Mouse (Mus musculus) lung, embryonic 16.5 days (tissue): ENCODE measurements around the gene Abca4. TPM values are rescaled to one million over a fixed set of nuclear protein-coding genes. Genes with fewer than 3 reads are reported as not detected.

ENCODE experiments used
- ATAC-seq: fragments of 200-750 bp; cut with Nextera tagmentation; 2 replicates; pipeline ENCODE4 v1.8.0; 2017; ENCODE audit warnings: low read depth, mild to moderate bottlenecking, moderate library complexity
- H3K27ac ChIP-seq: fragments of 300-500 bp; sonication (generic); 2 replicates; pipeline ENCODE4 v1.5.1; 2014; ENCODE audit warnings: mild to moderate bottlenecking, control low read depth, low read length
- H3K27me3 ChIP-seq: fragments of 300-500 bp; sonication (generic); 2 replicates; pipeline ENCODE4 v1.6.1; 2014; ENCODE audit warnings: low read depth, low read length, mixed read lengths; ENCODE audit not compliant: control insufficient read depth, insufficient read depth
- H3K36me3 ChIP-seq: fragments of 300-500 bp; sonication (generic); 2 replicates; pipeline ENCODE4 v1.6.1; 2014; ENCODE audit warnings: low read length; ENCODE audit not compliant: control insufficient read depth, insufficient read depth
- H3K4me1 ChIP-seq: fragments of 300-500 bp; sonication (generic); replicated peaks from 2 replicates; pipeline ENCODE4 v1.6.1; 2014; ENCODE audit warnings: low read length, mixed read lengths; ENCODE audit not compliant: control insufficient read depth, insufficient read depth
- H3K4me2 ChIP-seq: fragments of 300-500 bp; sonication (generic); 2 replicates; pipeline ENCODE4 v1.6.1; 2014; ENCODE audit warnings: low read depth, low read length, control low read depth
- H3K4me3 ChIP-seq: fragments of 300-500 bp; sonication (generic); 2 replicates; pipeline ENCODE4 v1.5.1; 2014; ENCODE audit warnings: mild to moderate bottlenecking, low read length, control low read depth
- H3K9ac ChIP-seq: fragments of 300-500 bp; sonication (generic); 2 replicates; pipeline ENCODE4 v1.6.1; 2014; ENCODE audit warnings: low read length, control low read depth
- H3K9me3 ChIP-seq: fragments of 300-500 bp; sonication (generic); 2 replicates; pipeline ENCODE4 v1.6.1; 2016; ENCODE audit warnings: low read length; ENCODE audit not compliant: control insufficient read depth
- WGBS: fragments of 180-500 bp; shearing (Covaris S2); extraction: QIAGEN DNeasy Blood & Tissue Kit; methylation state at CpG from one replicate; pipeline ENCODE4 v1.1.7; 2014; 5-methylcytosine and 5-hydroxymethylcytosine counted together
- polyA plus RNA-seq: library from polyadenylated mRNA; unstranded; fragments of >200 nt; fragmentation: Nextera tagmentation; extraction: Ambion mirVana; gene quantifications from 2 replicates; pipeline ENCODE4 v1.2.1, GENCODE M21; 2015

Abca4 gene
- polyA plus RNA-seq, 1 experiment from 2014 or later, result 0.90 TPM

- peak; percentile 78; the same call in 1 of the 2 replicates for ATAC-seq
- Histone ChIP-seq H3K4me1 (no peaks in the 10 kb centered on the region; the same call in 1 of the 2 replicates), H3K27me3 (no peaks in the 10 kb centered on the region), H3K36me3 (no peaks in the 10 kb centered on the region), H3K9me3 (no peaks in the 10 kb centered on the region), H3K9ac (no peak overlapping the region), H3K4me2 (no peak overlapping the region), H3K4me3 (no peak overlapping the region), H3K27ac (no peak overlapping the region)
- 40% methylated on average over 10 of the region's 10 CpGs for WGBS
Measured at GRCm38 (mm10) chr3:122169616-122170178, 125.5 kb downstream of the Abca4 start.

- Histone ChIP-seq H3K36me3 (no peaks in the 10 kb centered on the region), H3K4me1 (no peaks in the 10 kb centered on the region; the same call in 1 of the 2 replicates), H3K27me3 (no peaks in the 10 kb centered on the region), H3K4me3 (no peak overlapping the region), H3K9me3 (no peaks in the 10 kb centered on the region), H3K27ac (no peak overlapping the region), H3K4me2 (no peak overlapping the region), H3K9ac (no peak overlapping the region)
- 80% methylated on average over 10 of the region's 10 CpGs for WGBS
- no peak for ATAC-seq
Measured at GRCm38 (mm10) chr3:122170621-122171309, 126.5 kb downstream of the Abca4 start.

GRCm38 (mm10) chr3:122173526-122174150 is 129.4 kb downstream of the Abca4 start:
- Histone ChIP-seq H3K27me3 (no peaks in the 10 kb centered on the region), H3K4me2 (no peak overlapping the region), H3K36me3 (no peaks in the 10 kb centered on the region), H3K4me1 (no peaks in the 10 kb centered on the region; the same call in 1 of the 2 replicates), H3K9ac (no peak overlapping the region), H3K27ac (no peak overlapping the region), H3K4me3 (no peak overlapping the region), H3K9me3 (no peaks in the 10 kb centered on the region)
- no peak for ATAC-seq
- 76% methylated on average over 15 of the region's 15 CpGs for WGBS

GRCm38 (mm10) chr3:122176018-122176417 is 131.8 kb downstream of the Abca4 start:
- Histone ChIP-seq H3K9ac (no peak overlapping the region), H3K4me1 (no peaks in the 10 kb centered on the region), H3K4me2 (no peak overlapping the region), H3K36me3 (no peaks in the 10 kb centered on the region), H3K9me3 (no peaks in the 10 kb centered on the region), H3K27ac (no peak overlapping the region), H3K4me3 (no peak overlapping the region), H3K27me3 (no peaks in the 10 kb centered on the region)
- ATAC-seq, result no peak
- 56% methylated on average over 6 of the region's 6 CpGs for WGBS

- Histone ChIP-seq H3K9me3 (no peaks in the 10 kb centered on the region), H3K4me2 (no peak overlapping the region), H3K27me3 (no peaks in the 10 kb centered on the region), H3K27ac (no peak overlapping the region), H3K36me3 (no peaks in the 10 kb centered on the region), H3K4me3 (no peak overlapping the region), H3K4me1 (no peaks in the 10 kb centered on the region), H3K9ac (no peak overlapping the region)
- ATAC-seq, result no peak
- WGBS, result 83% methylated on average over 8 of the region's 8 CpGs
Measured at GRCm38 (mm10) chr3:122176706-122177390, 132.6 kb downstream of the Abca4 start.

- no peaks in the 10 kb centered on the region for H3K4me1 ChIP-seq
- no peaks in the 10 kb centered on the region for H3K9me3 ChIP-seq
- H3K36me3 ChIP-seq, result no peaks in the 10 kb centered on the region
- no peak overlapping the region for H3K4me3 ChIP-seq
- H3K27me3 ChIP-seq, result no peaks in the 10 kb centered on the region
- H3K9ac ChIP-seq, result no peak overlapping the region
- H3K27ac ChIP-seq, result no peak overlapping the region
- WGBS, result 65% methylated on average over 11 of the region's 11 CpGs
- H3K4me2 ChIP-seq, result no peak overlapping the region
- ATAC-seq, result no peak
Measured at GRCm38 (mm10) chr3:122184109-122184508, 139.9 kb downstream of the Abca4 start.

GRCm38 (mm10) chr3:122186975-122187374 is 142.7 kb downstream of the Abca4 start:
- Histone ChIP-seq H3K4me3 (no peak overlapping the region), H3K27me3 (no peaks in the 10 kb centered on the region), H3K4me1 (no peaks in the 10 kb centered on the region), H3K9me3 (no peaks in the 10 kb centered on the region), H3K4me2 (no peak overlapping the region), H3K27ac (no peak overlapping the region), H3K36me3 (no peaks in the 10 kb centered on the region), H3K9ac (no peak overlapping the region)
- ATAC-seq, result no peak; the same call in 1 of the 2 replicates
- WGBS, result 31% methylated on average over 1 of the region's 1 CpGs

- H3K4me3 ChIP-seq, result no peak overlapping the region
- no peaks in the 10 kb centered on the region for H3K27me3 ChIP-seq
- WGBS, result 70% methylated on average over 4 of the region's 4 CpGs
- H3K9me3 ChIP-seq, result no peaks in the 10 kb centered on the region
- H3K4me1 ChIP-seq, result peaks cover 9% of the 10 kb centered on the region
- no peak for ATAC-seq
- 0 out of 2 replicates have a peak overlapping the region, but pooled peaks have one; percentile 27 for H3K27ac ChIP-seq
- no peak overlapping the region for H3K4me2 ChIP-seq
- no peaks in the 10 kb centered on the region for H3K36me3 ChIP-seq
- no peak overlapping the region for H3K9ac ChIP-seq
Measured at GRCm38 (mm10) chr3:122196621-122197298, 152.5 kb downstream of the Abca4 start.
